Mouse (Mus musculus) A20 (cell line): Measurements from ENCODE around the gene Gm49320.

ENCODE experiments used
- DNase-seq: peaks from one replicate; pipeline ENCODE4 v3.0.0-alpha.2; 2011; ENCODE audit warnings: low read depth, low spot score

Gene Gm49320

DNA sequence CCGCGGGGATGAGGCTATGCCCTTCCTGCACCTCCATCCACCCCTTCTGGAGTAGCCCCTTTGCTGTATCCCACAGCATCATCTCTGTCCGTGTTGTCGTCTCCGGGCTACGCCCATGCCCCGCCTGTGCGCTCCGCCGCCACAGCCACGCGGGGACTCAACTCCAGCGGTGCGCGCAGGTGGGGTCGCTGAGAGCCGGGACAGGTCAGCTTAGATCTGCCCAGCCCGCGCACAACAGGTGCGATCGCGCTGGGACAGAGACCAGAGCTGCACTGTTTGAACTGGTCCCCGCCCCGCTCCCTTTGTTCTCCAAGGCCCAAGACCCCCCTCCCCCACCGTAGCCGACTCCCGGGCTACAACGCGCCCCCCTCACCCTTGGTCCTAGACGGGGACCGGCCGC is 20.0 kb downstream of the Gm49320 start:
- peak; percentile 36 for DNase-seq

- peak; percentile 73 for DNase-seq
Observed at GRCm38 (mm10) chr8:4259125-4259804, 20.6 kb downstream of the Gm49320 start, which contains the start of gene Ctxn1. Gene Ctxn1 (minus strand): TSS chr8:4259274.

- no peak for DNase-seq
Observed at GRCm38 (mm10) chr8:4259805-4260170, 21.1 kb downstream of the Gm49320 start.

DNA sequence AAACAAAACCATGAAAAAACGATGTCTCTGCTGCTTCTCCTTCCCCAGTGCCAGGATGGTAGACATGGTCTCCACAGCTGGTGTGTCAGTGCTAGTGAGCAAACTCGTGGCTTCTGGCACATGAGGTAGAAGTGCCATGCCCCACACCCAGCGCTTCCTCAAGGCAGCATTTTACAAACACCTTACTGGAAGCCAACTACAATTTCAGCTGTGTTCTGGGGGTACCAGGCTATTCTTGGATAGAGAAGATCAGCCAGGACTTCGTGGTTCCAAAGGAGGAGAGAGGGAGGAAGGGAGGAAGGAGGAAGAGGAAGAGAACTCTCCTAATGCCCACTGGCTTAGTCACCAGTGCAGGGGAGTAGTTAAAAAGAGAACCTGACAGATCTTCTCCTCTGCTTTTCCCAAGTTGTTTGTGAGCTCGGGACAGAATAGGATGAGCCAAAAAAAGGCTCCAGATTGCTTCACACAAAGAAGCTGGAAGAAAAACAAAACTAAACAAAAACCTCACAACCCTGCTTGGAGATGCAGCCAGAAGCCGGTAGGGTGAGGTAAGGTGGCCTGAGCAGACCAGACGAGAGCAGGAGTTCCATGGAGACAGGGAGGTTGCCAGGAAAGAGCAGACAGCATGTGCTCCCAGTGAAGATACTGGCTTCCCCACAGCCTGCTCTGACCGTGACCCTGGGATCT is 24.6 kb downstream of the Gm49320 start:
- DNase-seq = no peak

DNA sequence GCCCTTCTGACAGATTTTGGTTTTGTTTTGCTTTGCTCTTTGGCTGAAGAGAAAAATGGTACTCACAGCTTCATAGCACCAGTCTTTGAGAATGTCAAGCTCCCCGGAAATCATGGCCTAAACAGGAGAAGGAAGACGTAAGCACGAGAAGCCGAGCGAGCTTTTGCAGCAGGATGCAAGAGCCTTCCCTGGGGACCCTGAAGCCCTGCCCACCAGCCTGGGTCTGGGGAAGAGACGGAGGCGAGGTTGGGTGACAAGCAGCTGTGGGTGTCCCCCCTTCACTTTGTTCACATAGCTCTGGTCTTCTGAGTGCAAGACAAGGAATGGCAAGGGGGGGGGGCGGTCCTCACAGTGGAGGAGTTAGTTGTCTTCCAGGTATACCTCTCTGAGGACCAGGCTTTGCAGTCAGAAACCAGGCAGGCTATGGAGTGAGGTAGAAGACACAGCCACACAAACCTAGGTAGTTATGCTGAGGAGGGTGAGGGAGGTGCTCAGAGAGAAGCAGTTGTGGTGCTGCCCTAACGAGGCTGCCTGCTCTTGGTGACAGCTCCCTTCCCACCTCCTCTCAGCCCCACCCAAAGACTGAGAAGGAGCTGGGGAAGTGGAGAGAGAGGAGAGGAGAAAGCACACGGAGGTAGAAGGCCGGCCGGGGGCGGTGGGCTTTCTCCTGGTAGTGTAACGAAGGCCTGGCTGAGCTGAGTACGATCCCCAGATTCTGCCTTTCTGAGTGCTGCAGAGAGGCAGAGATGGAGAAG is 26.7 kb downstream of the Gm49320 start:
- no peak for DNase-seq

- DNase-seq = peak; percentile 42
Observed at GRCm38 (mm10) chr8:4267627-4268026, 29.0 kb downstream of the Gm49320 start.

DNA sequence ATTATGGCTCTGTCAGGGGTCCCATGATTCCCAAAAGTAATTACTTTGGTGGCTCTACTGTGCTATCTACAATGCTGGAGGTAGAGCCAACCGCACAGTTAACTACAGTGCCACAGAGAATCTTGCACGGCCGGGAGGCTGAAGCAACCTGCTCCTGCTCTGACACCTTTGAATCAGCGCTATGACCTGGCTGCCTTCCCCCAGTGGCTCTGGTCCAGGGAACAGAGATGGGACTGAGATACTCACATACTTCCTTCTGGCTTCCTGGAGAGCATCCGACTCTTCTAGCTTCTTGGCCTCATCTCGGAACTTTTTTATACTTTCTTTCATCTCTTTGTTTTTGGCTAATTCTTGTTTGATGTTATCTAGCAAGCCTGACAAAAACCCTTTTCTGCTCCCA is 30.9 kb downstream of the Gm49320 start:
- no peak for DNase-seq

GRCm38 (mm10) chr8:4275275-4276110 is 36.8 kb downstream of the Gm49320 start, which contains the start of gene Timm44:
Gene Timm44 (minus strand): TSS chr8:4275913.
- DNase-seq = peak; percentile 94

DNA sequence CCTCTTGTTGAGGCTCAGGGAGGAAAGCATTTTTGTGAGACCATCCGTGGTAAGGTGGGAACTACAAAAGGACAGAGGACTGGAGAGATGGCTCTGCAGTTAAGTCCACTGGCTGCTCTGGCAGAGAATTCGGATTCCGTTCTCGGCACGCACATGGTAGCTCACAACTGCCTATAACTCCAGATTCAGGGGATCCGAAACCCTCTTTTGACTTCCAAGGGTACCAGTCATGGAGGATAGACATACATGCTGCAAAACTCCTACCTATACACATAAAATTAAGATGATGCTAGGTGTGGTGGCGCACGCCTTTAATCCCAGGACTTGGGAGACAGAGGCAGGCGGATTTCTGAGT is 37.4 kb downstream of the Gm49320 start:
- DNase-seq = no peak

GRCm38 (mm10) chr8:4292738-4293137 is 54.1 kb downstream of the Gm49320 start:
- no peak for DNase-seq

DNA sequence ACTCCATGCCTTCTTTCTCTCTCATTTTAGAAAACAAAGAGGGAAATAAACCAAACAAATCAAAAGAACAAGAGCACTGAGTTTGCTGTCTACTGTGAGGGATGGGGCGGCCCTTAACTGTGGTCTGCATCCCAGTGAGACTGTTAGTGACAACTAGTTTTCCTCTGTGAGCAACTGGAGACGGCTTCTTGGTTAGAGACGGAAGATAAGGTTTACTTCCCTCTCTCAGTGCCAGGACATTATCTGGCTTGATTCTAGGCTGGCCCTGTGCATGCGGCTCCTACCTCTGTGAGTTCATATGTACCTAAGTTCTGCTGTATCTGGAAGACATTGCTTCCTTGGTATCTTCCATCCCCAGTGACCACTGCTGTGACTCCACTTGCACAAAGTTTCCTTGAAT is 59.2 kb downstream of the Gm49320 start:
- no peak for DNase-seq
